Mouse (Mus musculus): ENCODE data around the gene C9orf72.

GRCm38 (mm10) chr4:35244023-35244422 lies 18.0 kb upstream of the C9orf72 start:
- TF ChIP-seq CTCF (IDR thresholded peaks at IDR 0.05; ENCODE audit: control insufficient read depth, insufficient read depth, low read length) (no peak), POLR2A (IDR thresholded peaks at IDR 0.05; ENCODE audit: borderline replicate concordance, control insufficient read depth, low read depth, low read length) (no peak)
